Mouse (Mus musculus): ENCODE data around the gene Esrra.
"Not testable (repeated sequence)": the region's sequence is repeated elsewhere in the genome, so short reads cannot be mapped to it uniquely, and the experiment has no call there.

The Esrra gene

GRCm38 (mm10) chr19:6920741-6921636 is 624 bp downstream of the Esrra start:
- no peak for DNase-seq (ENCODE audit: low read depth, low spot score)

GRCm38 (mm10) chr19:6919876-6920740 is 1.5 kb downstream of the Esrra start:
- DNase-seq (ENCODE audit: low read depth, low spot score), result no peak

GRCm38 (mm10) chr19:6919431-6919830 is 2.2 kb downstream of the Esrra start:
- DNase-seq (ENCODE audit: low read depth, low spot score), result no peak

GRCm38 (mm10) chr19:6918321-6918720 is 3.3 kb downstream of the Esrra start:
- DNase-seq (ENCODE audit: low read depth, low spot score), result no peak

GRCm38 (mm10) chr19:6916496-6916895 is 5.1 kb downstream of the Esrra start:
- DNase-seq (ENCODE audit: low read depth, low spot score), result no peak

GRCm38 (mm10) chr19:6915276-6915675 is 6.3 kb downstream of the Esrra start:
- DNase-seq (ENCODE audit: low read depth, low spot score), result no peak

- no peak for DNase-seq (ENCODE audit: low read depth, low spot score)
Measured at GRCm38 (mm10) chr19:6914540-6914939, 7.1 kb downstream of the Esrra start.

GRCm38 (mm10) chr19:6913991-6914390 is 7.6 kb downstream of the Esrra start:
- DNase-seq (ENCODE audit: low read depth, low spot score), result no peak

GRCm38 (mm10) chr19:6913036-6913435 is 8.6 kb downstream of the Esrra start:
- DNase-seq (ENCODE audit: low read depth, low spot score), result no peak

- DNase-seq (ENCODE audit: low read depth, low spot score), result no peak
Measured at GRCm38 (mm10) chr19:6912205-6912970, 9.2 kb downstream of the Esrra start.

GRCm38 (mm10) chr19:6911101-6912074 is 10.2 kb downstream of the Esrra start:
- DNase-seq (ENCODE audit: low read depth, low spot score), result no peak

- not testable (repeated sequence) for DNase-seq (ENCODE audit: low read depth, low spot score)
Measured at GRCm38 (mm10) chr19:6910306-6910705, 11.3 kb downstream of the Esrra start.

GRCm38 (mm10) chr19:6909507-6910289 is 11.9 kb downstream of the Esrra start, which contains the start of the genes Trmt112 and Prdx5:
Gene Trmt112 (plus strand): TSS chr19:6909698.
Gene Prdx5 (minus strand): TSS chr19:6910106.
- DNase-seq (ENCODE audit: low read depth, low spot score), result peak; percentile 56

GRCm38 (mm10) chr19:6909021-6909420 is 12.6 kb downstream of the Esrra start:
- no peak for DNase-seq (ENCODE audit: low read depth, low spot score)

- DNase-seq (ENCODE audit: low read depth, low spot score), result no peak
Measured at GRCm38 (mm10) chr19:6907811-6908540, 13.6 kb downstream of the Esrra start.

- no peak for DNase-seq (ENCODE audit: low read depth, low spot score)
Measured at GRCm38 (mm10) chr19:6907094-6907493, 14.5 kb downstream of the Esrra start.

GRCm38 (mm10) chr19:6906199-6906598 is 15.4 kb downstream of the Esrra start:
- DNase-seq (ENCODE audit: low read depth, low spot score), result no peak

- DNase-seq (ENCODE audit: low read depth, low spot score), result no peak
Measured at GRCm38 (mm10) chr19:6905498-6906159, 16.0 kb downstream of the Esrra start.
